Mouse (Mus musculus): ENCODE results near the gene Btnl10. TPM values are rescaled to one million over a fixed set of nuclear protein-coding genes. Genes with fewer than 3 reads are reported as not detected.

The Btnl10 gene
- polyA plus RNA-seq, 1 experiment = not detected

DNA sequence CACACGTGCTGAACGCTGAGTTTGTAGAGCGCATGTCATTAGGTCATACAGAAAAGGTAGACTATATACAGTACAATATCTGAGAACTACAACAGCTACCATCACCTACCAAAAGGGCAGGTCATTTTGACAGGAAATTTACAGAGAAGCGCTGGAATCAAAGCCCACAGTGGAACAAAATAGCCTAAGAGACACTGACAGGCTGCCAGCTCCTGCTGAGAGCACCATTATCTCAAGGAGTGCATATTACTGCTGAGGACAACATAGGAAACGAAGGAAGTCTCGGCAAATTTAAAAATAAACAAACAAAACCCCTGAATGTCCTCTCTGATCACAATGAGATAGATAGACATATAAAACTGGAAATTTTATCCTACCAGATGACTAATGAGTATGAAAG is 20.2 kb upstream of the Btnl10 start:
- Histone ChIP-seq H3K4me1 (ENCODE audit: control insufficient read depth, insufficient read depth, low read length) (no peaks in the 10 kb centered on the region), H3K4me3 (ENCODE audit: low read depth, low read length) (no peak overlapping the region), H3K27ac (ENCODE audit: insufficient read depth, low read length) (no peak overlapping the region), H3K9me3 (replicated peaks; ENCODE audit: control insufficient read depth, insufficient read depth, low read length, poor library complexity, severe bottlenecking) (no peaks in the 10 kb centered on the region), H3K36me3 (ENCODE audit: control insufficient read depth, insufficient read depth, low read length, poor library complexity, severe bottlenecking) (peaks cover 7% of the 10 kb centered on the region), H3K9ac (ENCODE audit: low read depth, poor library complexity, severe bottlenecking) (no peak overlapping the region), H3K27me3 (ENCODE audit: control insufficient read depth, insufficient read depth, low read length, poor library complexity, severe bottlenecking) (no peaks in the 10 kb centered on the region)
- TF ChIP-seq CTCF (IDR thresholded peaks at IDR 0.05; ENCODE audit: low read depth, low read length) (no peak), POLR2A (IDR thresholded peaks at IDR 0.05; ENCODE audit: insufficient read depth, low read length) (no peak)

- no peaks in the 10 kb centered on the region for H3K9me3 ChIP-seq (replicated peaks; ENCODE audit: control insufficient read depth, insufficient read depth, low read length, poor library complexity, severe bottlenecking)
- peaks cover 3% of the 10 kb centered on the region for H3K36me3 ChIP-seq (ENCODE audit: control insufficient read depth, insufficient read depth, low read length, poor library complexity, severe bottlenecking)
- H3K9ac ChIP-seq (ENCODE audit: low read depth, poor library complexity, severe bottlenecking) = no peak overlapping the region
- TF ChIP-seq POLR2A (IDR thresholded peaks at IDR 0.05; ENCODE audit: insufficient read depth, low read length) (no peak), EP300 (IDR thresholded peaks at IDR 0.05; ENCODE audit: insufficient read depth, low read depth, low read length) (no peak), CTCF (IDR thresholded peaks at IDR 0.05; ENCODE audit: low read depth, low read length) (no peak)
- no peak overlapping the region for H3K27ac ChIP-seq (ENCODE audit: insufficient read depth, low read length)
- H3K4me3 ChIP-seq (ENCODE audit: low read depth, low read length) = no peak overlapping the region
- H3K4me1 ChIP-seq (ENCODE audit: control insufficient read depth, insufficient read depth, low read length) = no peaks in the 10 kb centered on the region
- H3K27me3 ChIP-seq (ENCODE audit: control insufficient read depth, insufficient read depth, low read length, poor library complexity, severe bottlenecking) = no peaks in the 10 kb centered on the region
These were observed 16.6 kb upstream of the Btnl10 start for GRCm38 (mm10) chr11:58901080-58901479.

GRCm38 (mm10) chr11:58903511-58904409 is 13.9 kb upstream of the Btnl10 start, which contains the start of gene Zfp39:
TSS of gene Zfp39 (minus strand) at chr11:58904225.
- H3K9ac ChIP-seq (ENCODE audit: low read depth, poor library complexity, severe bottlenecking) = peak within 1 kb of the TSS; percentile 56

DNA sequence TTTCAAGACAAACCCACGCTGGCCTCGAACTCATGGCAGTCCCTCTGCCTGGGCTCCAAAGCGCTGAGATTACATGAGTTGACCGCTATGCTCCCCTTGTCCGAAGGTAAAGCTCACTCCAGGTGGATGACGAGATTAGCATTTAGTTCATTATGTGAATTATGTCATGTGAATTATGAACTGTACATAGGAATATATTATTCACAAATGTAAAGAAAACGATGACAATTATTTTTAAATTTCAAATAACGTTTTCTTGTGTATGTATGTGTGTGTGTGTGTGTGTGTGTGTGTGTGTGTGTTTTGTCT is 13.3 kb upstream of the Btnl10 start:
- TF ChIP-seq POLR2A (IDR thresholded peaks at IDR 0.05; ENCODE audit: insufficient read depth, low read length) (no peak), CTCF (IDR thresholded peaks at IDR 0.05; ENCODE audit: low read depth, low read length) (no peak)
- H3K9me3 ChIP-seq (replicated peaks; ENCODE audit: control insufficient read depth, insufficient read depth, low read length, poor library complexity, severe bottlenecking) = no peaks in the 10 kb centered on the region
- H3K9ac ChIP-seq (ENCODE audit: low read depth, poor library complexity, severe bottlenecking) = peak overlapping the region; percentile 56
- peak overlapping the region; percentile 97 for H3K4me3 ChIP-seq (ENCODE audit: low read depth, low read length)
- no peaks in the 10 kb centered on the region for H3K27me3 ChIP-seq (ENCODE audit: control insufficient read depth, insufficient read depth, low read length, poor library complexity, severe bottlenecking)
- H3K4me1 ChIP-seq (ENCODE audit: control insufficient read depth, insufficient read depth, low read length) = no peaks in the 10 kb centered on the region
- H3K36me3 ChIP-seq (ENCODE audit: control insufficient read depth, insufficient read depth, low read length, poor library complexity, severe bottlenecking) = peaks cover 3% of the 10 kb centered on the region; the same call in 1 of the 2 replicates
- H3K27ac ChIP-seq (ENCODE audit: insufficient read depth, low read length) = no peak overlapping the region

More at GRCm38 (mm10) chr11:58903511-58904409, 13.9 kb upstream of the Btnl10 start, which contains the start of gene Zfp39:
- H3K4me1 ChIP-seq (ENCODE audit: control insufficient read depth, insufficient read depth, low read length) = no peaks in the 10 kb centered on the region
- H3K36me3 ChIP-seq (ENCODE audit: control insufficient read depth, insufficient read depth, low read length, poor library complexity, severe bottlenecking) = peaks cover 3% of the 10 kb centered on the region
- H3K27ac ChIP-seq (ENCODE audit: insufficient read depth, low read length) = no peak within 1 kb of the TSS
- no peaks in the 10 kb centered on the region for H3K27me3 ChIP-seq (ENCODE audit: control insufficient read depth, insufficient read depth, low read length, poor library complexity, severe bottlenecking)
- no peaks in the 10 kb centered on the region for H3K9me3 ChIP-seq (replicated peaks; ENCODE audit: control insufficient read depth, insufficient read depth, low read length, poor library complexity, severe bottlenecking)
- peak within 1 kb of the TSS; percentile 97 for H3K4me3 ChIP-seq (ENCODE audit: low read depth, low read length)
- TF ChIP-seq EP300 (IDR thresholded peaks at IDR 0.05; ENCODE audit: insufficient read depth, low read depth, low read length) = no peak
- no peak for TF ChIP-seq CTCF (IDR thresholded peaks at IDR 0.05; ENCODE audit: low read depth, low read length)
- TF ChIP-seq POLR2A (IDR thresholded peaks at IDR 0.05; ENCODE audit: insufficient read depth, low read length) = no peak

- Histone ChIP-seq H3K4me3 (ENCODE audit: low read depth, low read length) (peak overlapping the region; percentile 50; the same call in 1 of the 2 replicates), H3K27me3 (ENCODE audit: control insufficient read depth, insufficient read depth, low read length, poor library complexity, severe bottlenecking) (no peaks in the 10 kb centered on the region), H3K27ac (ENCODE audit: insufficient read depth, low read length) (no peak overlapping the region), H3K9ac (ENCODE audit: low read depth, poor library complexity, severe bottlenecking) (no peak overlapping the region), H3K36me3 (ENCODE audit: control insufficient read depth, insufficient read depth, low read length, poor library complexity, severe bottlenecking) (peaks cover 3% of the 10 kb centered on the region; the same call in 1 of the 2 replicates), H3K9me3 (replicated peaks; ENCODE audit: control insufficient read depth, insufficient read depth, low read length, poor library complexity, severe bottlenecking) (no peaks in the 10 kb centered on the region), H3K4me1 (ENCODE audit: control insufficient read depth, insufficient read depth, low read length) (no peaks in the 10 kb centered on the region)
- TF ChIP-seq POLR2A (IDR thresholded peaks at IDR 0.05; ENCODE audit: insufficient read depth, low read length) (peak; percentile 38), EP300 (IDR thresholded peaks at IDR 0.05; ENCODE audit: insufficient read depth, low read depth, low read length) (no peak)
These were observed 12.9 kb upstream of the Btnl10 start for GRCm38 (mm10) chr11:58904838-58905237.

- no peak overlapping the region; the same call in 1 of the 2 replicates for H3K9ac ChIP-seq (ENCODE audit: low read depth, poor library complexity, severe bottlenecking)
- H3K9me3 ChIP-seq (replicated peaks; ENCODE audit: control insufficient read depth, insufficient read depth, low read length, poor library complexity, severe bottlenecking) = no peaks in the 10 kb centered on the region
- H3K27ac ChIP-seq (ENCODE audit: insufficient read depth, low read length) = no peak overlapping the region
- TF ChIP-seq EP300 (IDR thresholded peaks at IDR 0.05; ENCODE audit: insufficient read depth, low read depth, low read length) (no peak), POLR2A (IDR thresholded peaks at IDR 0.05; ENCODE audit: insufficient read depth, low read length) (no peak), CTCF (IDR thresholded peaks at IDR 0.05; ENCODE audit: low read depth, low read length) (no peak)
- no peak overlapping the region for H3K4me3 ChIP-seq (ENCODE audit: low read depth, low read length)
- H3K4me1 ChIP-seq (ENCODE audit: control insufficient read depth, insufficient read depth, low read length) = no peaks in the 10 kb centered on the region
- no peaks in the 10 kb centered on the region for H3K27me3 ChIP-seq (ENCODE audit: control insufficient read depth, insufficient read depth, low read length, poor library complexity, severe bottlenecking)
- no peaks in the 10 kb centered on the region for H3K36me3 ChIP-seq (ENCODE audit: control insufficient read depth, insufficient read depth, low read length, poor library complexity, severe bottlenecking)
These were observed 3.9 kb upstream of the Btnl10 start for GRCm38 (mm10) chr11:58913776-58914175.
